Mouse (Mus musculus) embryonic facial prominence, embryonic 14.5 days (tissue): ENCODE data around the gene Aasdh. TPM values are rescaled to one million over a fixed set of nuclear protein-coding genes. Genes with fewer than 3 reads are reported as not detected.

ENCODE experiments used
- ATAC-seq: fragments of 200-750 bp; cut with Nextera tagmentation; 2 replicates; pipeline ENCODE4 v1.8.0; 2017; ENCODE audit warnings: low read depth, moderate number of reproducible peaks, moderate TSS enrichment
- DNase-seq: peaks from one replicate; pipeline ENCODE4 v3.0.0-alpha.2; 2015; ENCODE audit warnings: low spot score
- H3K27ac ChIP-seq: fragments of 300-500 bp; sonication (generic); replicated peaks from 2 replicates; pipeline ENCODE4 v1.5.1; 2014; ENCODE audit warnings: low read depth, mild to moderate bottlenecking, low read length, moderate library complexity
- H3K27me3 ChIP-seq: fragments of 300-500 bp; sonication (generic); replicated peaks from 2 replicates; pipeline ENCODE4 v1.6.1; 2014; ENCODE audit warnings: low read length; ENCODE audit not compliant: control insufficient read depth, insufficient read depth
- H3K36me3 ChIP-seq: fragments of 300-500 bp; sonication (generic); 2 replicates; pipeline ENCODE4 v1.6.1; 2014; ENCODE audit warnings: low read length, mixed read lengths; ENCODE audit not compliant: control insufficient read depth, insufficient read depth
- H3K4me1 ChIP-seq: fragments of 300-500 bp; sonication (generic); 2 replicates; pipeline ENCODE4 v1.6.1; 2014; ENCODE audit warnings: antibody characterized with exemption, low read length; ENCODE audit not compliant: control insufficient read depth, insufficient read depth
- H3K4me2 ChIP-seq: fragments of 300-500 bp; sonication (generic); 2 replicates; pipeline ENCODE4 v1.6.1; 2014; ENCODE audit warnings: low read depth, mild to moderate bottlenecking, low read length, moderate library complexity, mixed read lengths
- H3K4me3 ChIP-seq: fragments of 300-500 bp; sonication (generic); 2 replicates; pipeline ENCODE4 v1.5.1; 2014; ENCODE audit warnings: low read depth, mild to moderate bottlenecking, low read length
- H3K9ac ChIP-seq: fragments of 300-500 bp; sonication (generic); 2 replicates; pipeline ENCODE4 v1.6.1; 2014; ENCODE audit warnings: low read depth, mild to moderate bottlenecking, low read length, moderate library complexity, mixed read lengths
- H3K9me3 ChIP-seq: fragments of 300-500 bp; sonication (generic); 2 replicates; pipeline ENCODE4 v1.6.1; 2016; ENCODE audit warnings: low read length; ENCODE audit not compliant: control insufficient read depth
- WGBS: fragments of 180-500 bp; shearing (Covaris S2); extraction: QIAGEN DNeasy Blood & Tissue Kit; methylation state at CpG from one replicate; pipeline ENCODE4 v1.1.7; 2014; 5-methylcytosine and 5-hydroxymethylcytosine counted together
- polyA plus RNA-seq: library from polyadenylated mRNA; unstranded; fragments of >200 nt; fragmentation: Nextera tagmentation; extraction: Ambion mirVana; gene quantifications from 2 replicates; pipeline ENCODE4 v1.2.1, GENCODE M21; 2014

The Aasdh gene
- polyA plus RNA-seq, 1 experiment from 2014 or later: 13.1 TPM

DNA sequence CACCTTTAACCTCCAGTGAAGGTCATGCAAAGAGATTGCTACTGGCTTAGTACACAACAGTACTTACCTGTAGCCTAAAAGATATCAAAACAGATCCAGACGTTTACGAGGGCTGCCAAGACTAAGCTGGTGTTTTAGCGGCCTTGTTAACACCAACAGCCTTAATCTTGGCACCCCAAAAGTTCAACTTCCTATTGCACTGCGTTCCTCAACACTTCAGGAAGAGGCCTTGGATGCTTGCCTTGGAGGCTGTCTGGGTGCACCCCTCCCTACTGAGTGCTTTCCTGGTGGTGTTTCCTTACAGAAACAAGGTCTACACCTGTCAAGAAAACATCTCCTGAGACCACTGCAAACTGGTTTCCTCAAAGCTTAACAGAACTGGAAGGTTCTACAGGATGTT is 41.8 kb upstream of the Aasdh start:
- Histone ChIP-seq H3K27ac (no peak overlapping the region), H3K9me3 (no peaks in the 10 kb centered on the region), H3K4me2 (no peak overlapping the region), H3K4me1 (peaks cover 10% of the 10 kb centered on the region), H3K27me3 (no peaks in the 10 kb centered on the region), H3K9ac (no peak overlapping the region), H3K36me3 (0 out of 2 replicates have a peak, but pooled peaks cover 5% of the 10 kb centered on the region), H3K4me3 (no peak overlapping the region)
- 89% methylated on average over 4 of the region's 4 CpGs for WGBS
- ATAC-seq (no peak), DNase-seq (no peak)

DNA sequence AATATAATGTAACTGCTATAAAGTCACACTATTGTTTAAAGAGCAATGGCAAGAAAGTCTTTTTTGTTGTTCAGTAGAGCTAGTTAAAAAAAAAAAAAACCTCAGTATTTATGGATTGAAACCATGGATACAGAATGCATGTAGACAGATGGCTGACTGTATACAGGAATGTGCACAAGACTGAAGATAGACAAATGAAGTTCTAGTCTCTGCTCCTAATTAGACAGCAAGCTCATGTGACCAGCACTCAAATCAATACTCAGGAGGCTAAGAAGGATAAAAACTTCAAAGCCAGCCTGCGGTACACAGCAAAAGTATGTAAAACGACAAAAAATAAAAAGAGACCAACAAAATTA is 40.3 kb upstream of the Aasdh start:
- 0 out of 2 replicates have a peak, but pooled peaks cover 5% of the 10 kb centered on the region for H3K36me3 ChIP-seq
- H3K4me3 ChIP-seq: no peak overlapping the region
- no peak overlapping the region for H3K9ac ChIP-seq
- DNase-seq: no peak
- WGBS: 84% methylated on average over 2 of the region's 2 CpGs
- no peak overlapping the region for H3K27ac ChIP-seq
- no peak for ATAC-seq
- no peak overlapping the region for H3K4me2 ChIP-seq
- peaks cover 10% of the 10 kb centered on the region for H3K4me1 ChIP-seq
- no peaks in the 10 kb centered on the region for H3K9me3 ChIP-seq
- H3K27me3 ChIP-seq: no peaks in the 10 kb centered on the region

GRCm38 (mm10) chr5:76944965-76945677 is 39.8 kb upstream of the Aasdh start:
- Histone ChIP-seq H3K27me3 (no peaks in the 10 kb centered on the region), H3K4me2 (no peak overlapping the region), H3K27ac (no peak overlapping the region), H3K9me3 (no peaks in the 10 kb centered on the region), H3K4me3 (no peak overlapping the region), H3K9ac (no peak overlapping the region), H3K36me3 (0 out of 2 replicates have a peak, but pooled peaks cover 7% of the 10 kb centered on the region), H3K4me1 (peaks cover 8% of the 10 kb centered on the region)
- WGBS: 70% methylated on average over 6 of the region's 6 CpGs
- ATAC-seq (no peak), DNase-seq (no peak)

GRCm38 (mm10) chr5:76942505-76942904 is 37.2 kb upstream of the Aasdh start:
- Histone ChIP-seq H3K4me1 (no peaks in the 10 kb centered on the region), H3K9me3 (no peaks in the 10 kb centered on the region), H3K36me3 (0 out of 2 replicates have a peak, but pooled peaks cover 15% of the 10 kb centered on the region), H3K9ac (no peak overlapping the region), H3K27ac (no peak overlapping the region), H3K4me3 (no peak overlapping the region), H3K27me3 (no peaks in the 10 kb centered on the region), H3K4me2 (no peak overlapping the region)
- 93% methylated on average over 4 of the region's 4 CpGs for WGBS
- ATAC-seq: no peak
- no peak for DNase-seq

GRCm38 (mm10) chr5:76941975-76942374 is 36.7 kb upstream of the Aasdh start:
- Histone ChIP-seq H3K27ac (no peak overlapping the region), H3K27me3 (no peaks in the 10 kb centered on the region), H3K4me3 (no peak overlapping the region), H3K4me2 (no peak overlapping the region), H3K4me1 (no peaks in the 10 kb centered on the region), H3K9ac (no peak overlapping the region), H3K9me3 (no peaks in the 10 kb centered on the region), H3K36me3 (0 out of 2 replicates have a peak, but pooled peaks cover 15% of the 10 kb centered on the region)
- ATAC-seq (no peak), DNase-seq (no peak)
- 75% methylated on average over 4 of the region's 4 CpGs for WGBS

DNA sequence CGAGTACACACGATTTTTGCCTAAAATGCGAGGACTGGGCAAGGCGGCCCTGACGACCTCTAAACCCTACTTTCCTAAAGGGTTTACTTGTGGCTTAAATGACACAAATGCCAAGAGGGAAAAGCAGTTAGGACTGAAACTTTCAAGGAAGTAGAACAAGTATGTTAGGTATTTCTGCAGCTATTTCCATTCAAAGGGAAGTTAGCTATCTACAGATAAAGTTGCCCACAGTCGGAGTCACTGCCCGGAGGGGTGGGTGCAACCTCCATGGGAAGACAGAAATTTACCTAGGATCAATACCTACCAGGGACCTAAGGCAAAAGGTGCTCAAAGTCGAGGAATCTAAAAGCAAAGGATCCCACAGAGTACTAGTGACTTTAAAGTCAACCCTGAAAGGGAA is 34.4 kb upstream of the Aasdh start:
- Histone ChIP-seq H3K27ac (no peak overlapping the region), H3K4me2 (no peak overlapping the region), H3K36me3 (0 out of 2 replicates have a peak, but pooled peaks cover 15% of the 10 kb centered on the region), H3K4me1 (no peaks in the 10 kb centered on the region), H3K9me3 (no peaks in the 10 kb centered on the region), H3K27me3 (no peaks in the 10 kb centered on the region), H3K4me3 (no peak overlapping the region), H3K9ac (no peak overlapping the region)
- WGBS: 93% methylated on average over 8 of the region's 8 CpGs
- ATAC-seq (no peak), DNase-seq (no peak)

DNA sequence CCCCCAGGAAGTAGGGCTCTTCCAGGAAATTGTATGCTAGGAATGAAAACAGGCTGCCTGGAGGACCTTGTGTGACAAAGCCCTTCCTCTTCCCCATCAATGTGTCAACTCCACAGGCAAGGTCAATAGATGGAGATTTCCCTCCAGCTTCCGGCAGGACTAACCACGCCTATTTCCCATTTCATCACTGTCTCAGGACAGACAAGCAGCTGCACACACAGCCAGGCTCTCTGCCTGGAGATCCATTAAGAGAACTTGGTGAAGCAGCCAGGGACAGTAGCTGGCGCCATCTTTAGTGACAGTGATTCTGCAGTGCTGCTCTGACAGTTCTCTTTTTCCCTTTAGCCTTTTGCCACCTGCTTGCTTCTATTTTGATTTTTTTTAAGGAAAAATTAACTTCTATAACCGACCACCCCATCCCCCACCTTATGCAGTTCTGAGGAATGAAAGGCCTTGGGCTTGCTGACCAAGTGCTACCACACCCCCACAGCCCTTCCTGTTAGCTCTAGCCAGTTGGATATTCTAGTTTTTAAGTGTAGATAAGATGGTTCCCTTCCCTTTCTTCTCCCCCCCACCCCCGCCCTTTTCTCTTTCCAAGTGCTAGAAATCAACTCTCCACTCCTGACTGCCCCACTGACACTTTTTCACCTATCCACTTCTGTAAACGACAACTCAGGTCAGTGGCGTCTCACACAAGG is 24.0 kb upstream of the Aasdh start:
- ATAC-seq (no peak), DNase-seq (peak; percentile 41)
- peaks cover 23% of the 10 kb centered on the region for H3K36me3 ChIP-seq
- H3K4me1 ChIP-seq: peaks cover 10% of the 10 kb centered on the region; the same call in 1 of the 2 replicates
- H3K4me2 ChIP-seq: no peak overlapping the region
- WGBS: 65% methylated on average over 7 of the region's 7 CpGs
- H3K9ac ChIP-seq: no peak overlapping the region
- peak overlapping the region; percentile 92; the same call in 1 of the 2 replicates for H3K27ac ChIP-seq
- H3K27me3 ChIP-seq: no peaks in the 10 kb centered on the region
- no peak overlapping the region for H3K4me3 ChIP-seq
- no peaks in the 10 kb centered on the region for H3K9me3 ChIP-seq

- peak overlapping the region; percentile 24 for H3K4me3 ChIP-seq
- no peaks in the 10 kb centered on the region for H3K27me3 ChIP-seq
- DNase-seq (peak; percentile 92), ATAC-seq (peak; percentile 92)
- peak overlapping the region; percentile 92 for H3K27ac ChIP-seq
- no peaks in the 10 kb centered on the region for H3K9me3 ChIP-seq
- peaks cover 23% of the 10 kb centered on the region for H3K36me3 ChIP-seq
- peak overlapping the region; percentile 45 for H3K4me2 ChIP-seq
- peaks cover 10% of the 10 kb centered on the region for H3K4me1 ChIP-seq
- WGBS: 53% methylated on average over 16 of the region's 16 CpGs
- 0 out of 2 replicates have a peak overlapping the region, but pooled peaks have one; percentile 23 for H3K9ac ChIP-seq
Measured at GRCm38 (mm10) chr5:76928124-76928832, 23.0 kb upstream of the Aasdh start.
